ENCODE assay signal across 1 mouse cellular context in genomic region chr4:21726912-21727614, GRCm38 (mm10).
TF ChIP-seq lines count a peak whose summit lies in the region.

No protein-coding gene starts in this region.

TF ChIP-seq in MEL, 35 proteins besides CTCF, POLR2A, EP300 and RAD21 (continued from another document):
- TF ChIP-seq JUND (IDR thresholded peaks at IDR 0.05; ENCODE audit: low read depth, low read length) (no peak), MAFK (IDR thresholded peaks at IDR 0.05; ENCODE audit: borderline replicate concordance, low read depth, low read length) (no peak), ELF1 (IDR thresholded peaks at IDR 0.05; ENCODE audit: low read depth, low read length) (0 out of 2 replicates have a peak, but pooled peaks have one; percentile 14), USF1 (IDR thresholded peaks at IDR 0.05; ENCODE audit: low read depth, low read length) (no peak), ZKSCAN1 (IDR thresholded peaks at IDR 0.05; ENCODE audit: low read depth, low read length) (no peak), ZMIZ1 (IDR thresholded peaks at IDR 0.05; ENCODE audit: low read depth, low read length) (no peak), GABPA (IDR thresholded peaks at IDR 0.05; ENCODE audit: low read depth, low read length) (no peak), CHD1 (IDR thresholded peaks at IDR 0.05; ENCODE audit: low read depth, low read length) (no peak), UBTF (IDR thresholded peaks at IDR 0.05; ENCODE audit: borderline replicate concordance, insufficient read depth, low read depth, low read length) (no peak), ZNF384 (IDR thresholded peaks at IDR 0.05; ENCODE audit: low read depth, low read length) (no peak), RCOR1 (IDR thresholded peaks at IDR 0.05; ENCODE audit: low read depth, low read length) (0 out of 2 replicates have a peak, but pooled peaks have one; percentile 11)
TF ChIP-seq in MEL: peak in this region for 11.
